Mouse (Mus musculus) thymus, postnatal 14 days (tissue): ENCODE results near the gene Esyt2.
A peak's percentile ranks its signal among the peaks of the same experiment; 100 is the strongest.
"Not testable (repeated sequence)": the region's sequence is repeated elsewhere in the genome, so short reads cannot be mapped to it uniquely, and the experiment has no call there.

ENCODE experiments used
- DNase-seq: peaks from one replicate; pipeline ENCODE4 v3.0.0; 2021

Esyt2 gene

DNA sequence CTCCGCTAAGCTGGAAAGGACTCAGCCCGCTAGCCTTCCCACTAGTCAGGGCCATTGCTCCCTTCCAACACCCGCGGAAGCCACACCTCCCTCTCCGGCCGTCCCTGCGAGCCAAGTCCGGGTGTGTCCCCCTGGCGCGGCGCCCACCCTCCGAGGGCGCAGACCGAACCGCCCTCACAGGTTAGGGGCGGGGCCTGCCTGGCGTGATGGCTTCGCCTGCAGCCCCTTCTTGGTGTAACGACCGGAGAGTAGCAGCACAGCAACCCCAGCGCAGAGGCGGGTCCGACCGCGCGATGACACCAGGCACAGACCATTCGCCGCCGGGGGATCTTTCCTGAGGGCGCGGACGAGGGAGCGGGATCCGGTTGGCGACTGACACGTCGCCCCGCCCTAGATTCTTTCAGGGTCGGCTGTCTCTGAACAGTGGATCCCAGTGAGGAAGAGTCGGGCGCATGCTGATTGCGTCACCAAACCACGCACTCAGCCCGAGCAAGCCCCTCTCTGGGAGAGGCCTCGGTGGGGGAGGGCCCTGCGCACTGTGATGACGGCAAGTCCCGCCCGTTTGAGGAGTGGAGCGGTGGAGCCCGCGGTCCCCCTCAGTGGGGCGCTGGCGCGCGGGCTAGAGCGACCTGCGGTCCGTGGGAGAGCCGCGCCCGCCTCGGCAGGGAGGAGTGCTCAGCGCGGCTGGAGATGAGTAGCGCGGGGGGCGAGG is at the start of gene Esyt2:
TSS of gene Esyt2 (plus strand) at position 544 of the 712 bp plus-strand sequence.
- peak; percentile 100 for DNase-seq

DNA sequence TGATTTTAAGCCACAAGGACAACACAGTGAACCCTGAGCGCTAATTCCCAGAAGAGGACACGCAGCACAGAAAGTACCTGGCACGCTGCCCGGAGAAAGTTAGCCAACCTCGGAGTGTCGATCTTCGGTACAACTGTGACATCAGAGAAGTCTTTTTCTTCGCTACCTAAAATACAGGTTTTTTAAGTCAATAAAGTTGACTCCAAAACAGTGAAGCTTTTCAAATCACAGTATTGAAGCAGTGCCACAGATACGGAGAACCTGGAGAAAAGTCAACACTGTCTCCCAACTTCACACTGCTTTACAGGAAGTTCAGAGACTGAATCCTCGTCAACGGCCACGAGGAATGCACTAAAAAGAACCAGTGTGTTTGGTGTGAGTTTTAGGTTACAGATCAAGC is 49.4 kb upstream of the Esyt2 start:
- DNase-seq: no peak

DNA sequence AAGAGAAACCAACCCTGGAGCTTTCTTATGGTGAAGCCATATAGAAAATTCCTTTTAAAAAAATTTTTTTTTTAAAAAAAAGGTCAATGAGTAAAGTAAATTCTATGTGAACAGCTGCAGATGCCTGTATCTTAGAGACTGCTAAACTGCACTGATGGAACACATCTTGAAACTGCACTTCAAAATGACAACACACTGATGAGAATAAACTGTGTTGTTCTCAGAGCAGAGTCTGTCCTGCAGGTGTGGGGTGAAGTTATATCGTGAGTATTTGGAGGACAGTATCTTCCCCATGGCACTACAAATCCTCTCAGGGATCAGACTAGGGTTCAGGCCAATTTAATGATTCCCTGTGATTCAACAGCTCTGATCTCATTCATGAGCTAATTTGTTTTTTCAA is 48.9 kb upstream of the Esyt2 start:
- DNase-seq: no peak

DNA sequence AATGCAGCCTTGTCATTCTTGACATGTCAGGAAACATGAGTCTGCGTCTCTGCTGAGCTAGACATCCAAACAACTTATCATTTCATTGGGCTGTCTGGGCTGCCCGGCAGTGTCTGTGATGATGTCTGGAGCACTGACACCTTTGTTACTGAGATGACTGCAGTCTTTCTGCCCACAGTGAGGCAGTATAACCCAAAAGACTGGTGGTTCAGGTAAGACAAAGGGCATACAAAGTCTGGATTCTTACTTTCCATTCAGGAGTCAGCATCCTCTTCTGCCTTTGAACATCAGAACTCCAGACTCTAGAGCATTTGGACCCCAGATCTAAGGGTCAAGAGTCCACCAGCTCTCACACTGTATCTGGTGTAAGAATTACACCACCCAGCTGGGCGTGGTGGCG is 45.6 kb upstream of the Esyt2 start:
- DNase-seq: peak; percentile 37

DNA sequence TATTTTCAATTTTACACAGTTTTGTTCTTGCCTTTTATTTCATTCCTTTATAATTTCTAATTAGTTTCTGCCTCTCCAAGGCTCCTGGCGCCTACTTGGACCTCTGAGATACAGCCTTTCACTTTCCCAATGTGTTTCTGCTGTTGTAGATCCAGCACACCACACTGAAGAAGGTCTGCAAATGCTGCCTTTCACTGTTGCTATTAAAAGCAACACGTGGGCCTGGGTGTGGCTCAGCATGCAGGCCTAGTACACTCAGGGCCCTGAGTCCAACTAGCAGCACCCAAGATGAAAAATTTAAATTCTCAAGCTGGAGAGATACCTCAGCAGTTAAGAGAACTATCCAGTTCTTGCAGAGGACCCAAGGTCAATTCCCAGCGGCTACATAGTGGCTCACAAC is 44.3 kb upstream of the Esyt2 start:
- DNase-seq: no peak

DNA sequence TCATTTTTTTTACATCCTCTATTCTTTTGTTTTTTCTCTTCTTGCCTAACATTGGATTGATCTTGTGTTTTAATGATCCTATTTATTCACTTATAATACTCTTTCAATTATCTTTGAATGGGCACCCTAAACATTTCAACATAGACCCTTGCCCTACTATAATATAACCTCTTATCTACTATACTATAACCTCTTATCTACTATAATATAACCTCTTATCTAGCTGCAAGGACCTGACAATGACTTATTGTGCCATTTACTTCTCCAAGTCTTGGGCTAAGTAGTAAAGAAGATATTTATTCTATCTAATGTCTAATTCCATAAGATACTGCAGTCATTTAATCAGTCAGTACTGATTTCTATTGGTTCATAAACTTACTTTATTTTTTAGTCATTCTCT is 42.6 kb upstream of the Esyt2 start:
- no peak for DNase-seq

DNA sequence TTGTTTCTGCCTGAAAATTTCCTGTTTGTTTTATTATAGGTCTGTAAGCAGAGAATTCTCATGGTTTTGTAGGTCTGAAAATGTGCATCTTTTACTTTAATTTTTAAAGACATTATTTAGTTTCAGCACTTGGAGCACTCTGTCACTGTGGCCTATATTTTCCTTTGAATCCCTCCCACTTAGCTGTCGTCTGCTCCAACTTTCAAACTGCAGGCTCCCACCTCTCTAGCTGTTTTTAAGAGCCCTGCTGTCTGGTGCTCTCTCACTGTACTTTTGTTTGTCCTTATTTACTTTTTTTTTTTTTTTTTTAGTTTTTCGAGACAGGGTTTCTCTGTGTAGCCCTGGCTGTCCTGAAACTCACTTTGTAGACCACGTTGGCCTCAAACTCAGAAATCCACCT is 42.2 kb upstream of the Esyt2 start:
- no peak for DNase-seq

DNA sequence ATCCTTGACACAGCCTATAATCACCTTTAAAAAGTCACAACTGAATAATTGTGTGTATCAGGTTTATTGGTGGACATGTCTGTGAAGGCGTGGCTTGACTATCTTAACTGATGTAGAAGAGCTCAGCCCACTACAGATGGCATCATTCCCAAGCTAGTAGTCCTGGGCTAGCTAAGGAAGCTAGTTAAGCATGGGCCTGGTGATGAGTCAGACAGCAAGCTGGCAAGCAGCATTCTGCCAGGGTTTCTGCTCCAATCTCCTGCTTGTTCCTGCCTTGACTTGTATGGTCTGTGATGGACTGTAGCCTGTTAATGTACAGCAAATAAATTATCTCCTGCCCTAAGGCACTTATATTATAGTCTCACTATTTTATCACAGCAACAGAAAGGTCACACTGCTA is 36.4 kb upstream of the Esyt2 start:
- DNase-seq: no peak

DNA sequence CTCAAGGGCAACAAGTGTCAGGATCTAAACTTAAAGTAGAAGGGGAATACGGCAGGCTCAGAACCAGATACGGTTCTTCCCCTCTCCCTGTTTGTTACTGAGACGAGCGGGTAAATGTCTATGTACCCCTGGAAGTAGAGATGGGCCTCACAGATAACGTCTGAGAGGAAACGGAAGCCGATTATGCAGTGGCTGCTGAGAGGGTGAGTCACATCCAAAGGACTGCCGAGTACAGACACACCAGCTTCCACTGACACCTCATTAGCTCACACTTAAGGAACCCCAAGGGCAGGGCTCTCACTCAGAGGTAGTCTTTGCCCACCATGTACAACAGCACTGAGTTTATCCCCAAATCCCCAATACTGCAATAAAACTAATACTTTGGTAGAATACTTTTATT is 26.3 kb upstream of the Esyt2 start:
- peak; percentile 72 for DNase-seq

DNA sequence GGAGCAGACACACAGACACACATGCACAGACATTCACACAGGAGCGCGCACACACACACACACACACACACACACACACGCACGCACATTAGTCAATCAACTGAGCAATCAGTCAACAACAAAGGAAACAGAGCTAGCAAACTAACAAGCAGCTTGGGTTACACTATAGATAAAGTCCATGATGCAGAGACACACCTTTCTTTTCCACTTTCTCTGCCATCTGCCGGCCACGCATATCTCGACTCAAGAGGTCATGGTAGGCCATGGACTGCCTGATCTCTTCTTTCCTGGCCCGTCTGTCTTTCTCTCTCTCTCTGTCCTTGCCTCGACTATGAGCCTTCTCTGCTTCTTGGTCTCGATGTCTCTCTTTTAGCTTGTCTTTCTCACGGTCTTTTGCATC is 25.4 kb upstream of the Esyt2 start:
- DNase-seq: no peak

DNA sequence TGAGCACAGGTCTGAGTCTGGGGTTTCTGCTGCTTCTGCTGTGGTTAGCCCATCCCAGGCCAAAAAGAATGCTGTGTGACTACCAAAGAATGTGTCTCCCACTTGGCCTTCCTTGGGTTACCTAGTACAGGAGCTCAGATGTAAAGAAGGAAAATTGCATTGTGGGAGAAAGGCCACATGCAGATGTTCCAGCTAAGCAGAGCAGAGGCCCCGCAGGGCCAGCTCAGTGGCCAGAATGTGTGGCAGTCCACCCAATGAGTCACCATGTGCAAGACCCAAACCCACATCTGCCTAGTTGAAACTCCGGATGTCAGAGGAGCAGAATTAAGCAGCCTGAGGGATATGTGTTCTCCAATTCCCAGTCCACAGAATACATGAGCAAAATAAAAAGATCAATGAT is 22.7 kb upstream of the Esyt2 start:
- no peak for DNase-seq

DNA sequence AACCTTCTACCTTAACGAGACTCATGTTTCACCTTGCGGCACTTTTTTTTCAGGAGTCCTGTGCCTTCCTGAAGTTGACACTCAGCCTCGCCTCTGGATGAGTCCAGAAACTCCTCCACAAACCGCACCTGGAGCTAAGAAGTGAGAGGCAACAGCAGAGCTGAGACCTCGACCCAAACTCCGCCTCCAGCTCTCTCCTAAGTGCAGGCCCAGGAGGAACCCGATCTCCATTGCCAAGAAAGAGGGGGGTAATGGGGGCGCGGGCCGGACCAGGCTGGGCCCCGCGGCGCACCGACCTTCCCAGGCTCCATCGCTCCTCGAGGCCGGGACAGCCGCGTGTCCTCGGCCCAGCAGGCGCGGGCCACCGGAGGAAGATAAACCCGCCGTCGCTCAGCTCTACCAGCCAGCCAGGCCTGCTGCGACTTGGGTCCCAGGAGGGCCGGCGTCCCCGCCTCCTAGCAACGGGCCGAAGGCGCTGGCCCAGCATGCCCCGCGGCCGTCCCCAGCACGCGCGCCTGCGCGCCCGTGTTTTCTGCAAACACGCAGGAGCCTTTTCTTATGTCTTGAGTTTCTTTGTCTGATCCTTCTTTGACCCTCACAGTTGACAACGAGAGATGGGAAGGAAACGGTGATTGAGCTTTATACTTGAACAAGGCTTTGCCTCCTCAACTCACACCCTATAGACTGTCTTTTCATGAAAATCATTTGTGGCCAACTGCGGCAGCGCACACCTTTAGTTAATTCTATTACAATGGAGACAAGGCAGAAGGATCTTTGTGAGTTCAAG is 18.2 kb upstream of the Esyt2 start, which contains the start of gene Wdr60:
TSS of gene Wdr60 (minus strand) at position 468 of the 787 bp plus-strand sequence.
- DNase-seq: peak; percentile 93

DNA sequence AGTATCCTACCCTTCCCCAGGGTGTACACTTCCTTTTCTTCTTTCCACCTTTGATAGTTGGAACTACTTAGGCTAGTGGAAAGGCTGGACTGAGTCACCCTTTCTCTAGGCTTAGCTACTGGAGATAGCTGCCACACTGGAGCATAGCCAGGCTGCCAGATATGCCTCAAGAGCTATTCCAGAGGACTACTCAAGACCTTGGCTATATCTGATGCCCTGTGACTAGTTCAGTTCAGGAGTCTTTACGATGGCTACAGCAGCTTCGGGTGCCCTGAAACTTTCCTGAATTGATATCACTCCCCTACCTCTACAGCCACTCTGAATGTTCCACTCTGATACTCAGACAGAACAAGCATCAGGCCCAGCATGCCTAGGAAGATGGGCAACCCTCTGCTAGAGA is 16.2 kb upstream of the Esyt2 start:
- no peak for DNase-seq

DNA sequence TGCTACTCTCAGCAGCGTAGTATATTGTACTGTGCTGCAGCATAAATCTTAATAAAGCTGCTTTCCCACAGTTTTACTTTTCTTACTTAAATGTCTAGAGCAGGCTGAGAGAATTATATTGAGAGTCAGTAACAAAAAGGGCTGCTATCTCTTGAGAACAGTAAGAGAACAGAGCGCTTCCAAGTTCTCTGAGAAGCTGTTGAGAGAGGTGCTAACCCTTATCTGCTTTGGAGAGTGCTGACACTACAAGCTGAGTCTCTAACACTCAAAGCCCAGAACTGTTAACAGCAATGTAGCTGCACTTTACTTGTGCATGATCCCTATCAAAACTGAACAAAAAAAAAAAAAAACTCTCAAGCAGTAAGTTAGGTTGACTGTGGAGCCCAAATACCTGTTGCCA is 15.7 kb upstream of the Esyt2 start:
- DNase-seq: no peak

DNA sequence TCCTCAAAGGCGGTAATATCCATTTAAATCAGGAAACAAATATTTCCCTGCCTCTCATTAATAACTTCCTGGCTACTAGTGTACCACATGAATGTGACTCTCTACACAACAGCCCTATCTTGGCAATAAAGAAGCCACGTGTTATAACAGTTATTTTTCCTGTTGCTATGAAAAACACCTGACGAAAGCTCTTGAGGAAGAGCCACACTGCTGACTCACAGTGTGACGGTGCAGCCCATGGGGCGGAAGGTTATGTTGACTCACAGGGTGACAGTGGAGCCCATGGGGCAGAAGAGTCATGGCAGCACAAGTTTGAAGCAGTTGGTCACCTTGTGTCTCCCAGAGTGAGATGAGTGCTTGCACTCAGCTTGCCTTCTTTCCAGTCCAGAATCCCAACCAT is 11.5 kb upstream of the Esyt2 start:
- no peak for DNase-seq

DNA sequence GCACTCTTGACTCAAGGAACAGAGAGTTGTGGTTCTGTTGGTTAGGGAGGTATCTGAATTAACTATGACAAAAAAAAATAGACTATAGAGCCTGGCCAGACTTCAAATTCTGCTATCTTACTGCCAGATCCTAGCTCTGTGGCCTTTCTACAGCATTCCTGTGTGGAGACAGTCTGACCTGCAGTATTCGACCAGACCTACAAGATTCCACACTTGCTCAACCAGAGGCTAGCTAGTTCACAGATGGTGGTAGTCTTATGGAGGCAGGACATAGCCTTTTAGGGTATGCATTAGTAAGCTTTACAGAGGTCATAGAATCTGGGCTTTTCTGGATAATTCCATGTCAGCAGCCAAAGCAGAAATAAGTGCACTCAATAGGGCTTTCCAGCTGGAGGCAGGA is 10.5 kb upstream of the Esyt2 start:
- DNase-seq: no peak

DNA sequence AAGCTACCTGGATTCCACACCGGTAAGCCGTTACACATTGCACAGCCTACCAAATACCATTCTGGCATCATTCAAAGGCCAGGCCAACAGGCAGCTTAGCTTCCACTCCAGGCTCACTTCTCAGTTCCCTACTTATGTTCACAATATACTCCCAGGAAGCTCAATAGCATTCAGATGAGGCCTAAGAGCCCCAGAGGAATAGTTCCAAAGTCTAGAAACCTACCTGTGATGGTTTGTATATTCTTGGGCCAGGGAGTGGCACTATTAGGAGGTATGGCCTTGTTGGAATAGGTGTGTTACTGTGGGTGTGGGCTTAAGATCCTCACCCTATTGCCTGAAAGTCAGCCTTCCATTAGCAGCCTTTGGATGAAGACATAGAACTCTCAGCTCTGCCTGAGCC is 9.9 kb upstream of the Esyt2 start:
- no peak for DNase-seq

DNA sequence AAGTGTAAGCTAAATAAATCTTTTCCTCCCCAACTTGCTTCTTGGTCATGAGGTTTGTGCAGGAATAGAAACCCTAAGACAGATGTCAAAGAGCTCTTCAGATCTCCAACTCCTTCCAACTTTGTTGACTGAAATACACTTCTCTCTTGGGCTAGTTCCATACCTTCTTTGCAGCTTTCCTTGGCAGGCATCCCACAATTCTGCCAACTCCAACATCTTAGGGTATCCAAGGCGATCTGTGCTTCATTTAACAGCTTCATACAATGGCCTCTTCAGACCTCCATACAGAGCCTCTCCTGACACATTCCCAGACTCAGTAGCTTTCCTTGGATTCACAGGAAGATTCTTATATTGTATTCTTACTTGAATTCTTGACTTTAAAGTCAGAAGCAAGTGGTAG is 7.3 kb upstream of the Esyt2 start:
- no peak for DNase-seq

DNA sequence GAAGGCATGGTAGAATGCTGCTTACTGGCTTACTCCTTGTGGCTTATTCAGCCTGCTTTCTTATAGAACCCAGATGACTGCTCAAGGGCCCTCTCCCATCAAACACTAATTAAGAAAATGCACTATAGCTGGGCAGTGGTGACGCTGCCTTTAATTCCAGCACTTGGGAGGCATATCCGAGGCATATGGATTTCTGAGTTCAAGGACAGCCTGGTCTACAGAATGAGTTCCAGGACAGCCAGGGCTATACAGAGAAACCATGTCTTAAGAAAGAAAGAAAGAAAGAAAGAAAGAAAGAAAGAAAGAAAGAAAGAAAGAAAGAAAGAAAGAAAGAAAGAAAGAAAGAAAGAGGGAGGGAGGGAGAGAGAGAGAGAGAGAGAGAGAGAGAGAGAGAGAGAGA is 5.9 kb upstream of the Esyt2 start, which contains the start of gene Gm11027:
TSS of gene Gm11027 (plus strand) at position 301 of the 400 bp plus-strand sequence.
- DNase-seq: not testable (repeated sequence)

DNA sequence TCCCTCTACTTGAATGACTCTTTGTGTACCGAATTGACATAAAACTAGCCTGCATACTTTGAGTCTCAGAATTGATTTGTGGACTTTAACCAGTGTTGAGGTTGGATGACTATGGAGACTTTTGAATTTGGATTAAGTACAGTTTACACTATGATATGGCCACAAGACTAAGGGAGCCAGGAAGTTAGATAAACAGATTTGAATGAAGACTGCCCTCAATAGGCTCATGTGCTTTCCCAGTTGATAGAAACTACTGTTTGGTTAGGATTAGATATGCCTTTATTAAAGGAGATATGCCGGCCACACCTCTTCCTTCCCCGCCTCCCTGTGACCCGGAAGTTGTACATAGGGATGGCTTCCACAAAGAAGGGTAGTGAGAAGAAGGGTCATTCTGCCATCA is 5.4 kb upstream of the Esyt2 start:
- DNase-seq: no peak

DNA sequence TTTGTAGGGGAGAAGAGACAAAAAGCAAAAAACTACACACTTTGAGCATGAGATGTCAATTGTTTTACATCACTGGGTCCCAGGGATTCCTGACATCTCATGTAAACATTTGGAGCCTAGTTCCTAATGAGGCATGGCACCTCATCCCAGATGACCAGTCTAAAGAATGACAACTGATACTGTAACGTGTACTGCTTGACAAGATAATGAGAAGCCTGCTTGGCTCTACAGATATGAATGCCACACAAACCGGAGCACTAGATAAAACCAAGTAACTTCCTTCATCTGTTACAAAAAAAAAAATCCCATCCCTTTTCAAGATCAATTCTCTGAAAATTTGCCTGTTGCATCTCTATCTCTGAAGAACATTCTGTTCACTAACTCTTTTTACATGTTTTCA is 4.0 kb upstream of the Esyt2 start:
- DNase-seq: no peak

DNA sequence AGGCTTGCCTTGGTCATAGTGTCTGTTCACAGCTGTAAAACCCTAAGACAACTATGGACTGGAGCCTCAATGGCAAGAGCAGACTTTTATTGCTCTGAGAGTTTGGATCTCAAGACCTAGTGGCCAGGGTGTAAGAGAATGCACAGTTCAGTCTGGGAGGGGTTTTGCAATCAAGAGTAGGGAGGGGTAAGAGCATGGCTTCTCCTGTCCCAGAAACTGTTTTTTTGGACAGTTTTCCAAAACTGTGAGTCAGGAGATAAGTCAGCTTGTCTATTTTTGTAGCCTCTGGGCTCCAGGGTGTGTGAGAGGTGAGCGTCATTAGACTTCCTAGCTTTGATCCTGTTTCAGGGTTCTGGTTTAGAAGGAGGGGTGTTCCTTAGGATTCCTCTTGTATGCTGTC is 2.5 kb upstream of the Esyt2 start:
- DNase-seq: no peak

DNA sequence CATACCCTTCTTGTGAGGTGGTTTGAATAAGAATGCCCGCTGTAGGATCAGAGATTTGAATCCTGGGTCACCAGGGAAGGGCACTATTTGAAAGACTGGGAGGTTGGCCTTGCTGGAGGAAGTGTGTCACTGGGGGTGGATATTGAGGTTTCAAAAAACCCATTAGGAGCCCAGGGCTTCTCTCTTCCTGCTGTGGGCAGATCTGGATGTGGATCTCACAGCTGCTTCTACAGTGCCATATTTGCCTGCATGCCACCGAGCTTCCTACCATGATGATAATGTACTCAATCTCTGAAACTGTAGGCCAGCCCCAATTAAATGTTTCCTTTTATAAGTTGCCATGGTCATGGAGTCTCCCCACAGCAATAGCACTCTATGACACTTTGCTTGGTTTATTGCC is 1.8 kb upstream of the Esyt2 start:
- no peak for DNase-seq

DNA sequence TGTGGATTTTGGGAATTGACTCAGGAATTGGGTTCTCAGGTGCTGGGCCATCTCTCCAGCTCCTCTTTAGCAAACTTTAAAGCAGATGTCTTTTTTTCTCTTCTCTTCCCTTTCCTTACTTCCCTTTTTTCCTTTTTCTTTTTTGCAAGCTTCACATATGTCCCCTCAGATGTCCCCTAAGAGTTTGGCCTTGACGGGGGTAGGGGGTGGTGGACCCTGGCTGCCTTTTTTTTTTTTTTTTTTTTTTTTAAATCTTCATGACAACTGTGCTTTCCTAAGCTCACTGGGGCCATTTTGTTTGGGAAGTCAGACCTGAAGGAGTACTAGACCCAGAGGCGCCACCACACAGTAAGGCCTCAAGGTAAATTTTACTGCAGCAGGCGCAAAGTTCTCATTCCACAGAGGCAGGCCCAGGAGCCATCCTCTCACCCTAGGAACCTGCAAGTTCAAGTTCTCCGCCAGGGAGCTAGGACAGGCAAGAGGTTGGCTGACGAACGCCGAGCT is 795 bp upstream of the Esyt2 start:
- DNase-seq: no peak
